Mouse (Mus musculus) heart, adult 2 months (tissue): ENCODE results near the gene Ern1.

Experiments
- CTCF ChIP-seq: fragments of 200-600 bp; IDR thresholded peaks from 2 replicates; pipeline ENCODE4 v1.8.1; 2022; ENCODE audit warnings: antibody characterized with exemption, mild to moderate bottlenecking, moderate library complexity
- POLR2A ChIP-seq: fragments of 200-500 bp; IDR thresholded peaks from 2 replicates; pipeline ENCODE4 v1.6.1; 2011; ENCODE audit warnings: mild to moderate bottlenecking, low read depth, low read length, control low read depth; ENCODE audit not compliant: insufficient read depth

DNA sequence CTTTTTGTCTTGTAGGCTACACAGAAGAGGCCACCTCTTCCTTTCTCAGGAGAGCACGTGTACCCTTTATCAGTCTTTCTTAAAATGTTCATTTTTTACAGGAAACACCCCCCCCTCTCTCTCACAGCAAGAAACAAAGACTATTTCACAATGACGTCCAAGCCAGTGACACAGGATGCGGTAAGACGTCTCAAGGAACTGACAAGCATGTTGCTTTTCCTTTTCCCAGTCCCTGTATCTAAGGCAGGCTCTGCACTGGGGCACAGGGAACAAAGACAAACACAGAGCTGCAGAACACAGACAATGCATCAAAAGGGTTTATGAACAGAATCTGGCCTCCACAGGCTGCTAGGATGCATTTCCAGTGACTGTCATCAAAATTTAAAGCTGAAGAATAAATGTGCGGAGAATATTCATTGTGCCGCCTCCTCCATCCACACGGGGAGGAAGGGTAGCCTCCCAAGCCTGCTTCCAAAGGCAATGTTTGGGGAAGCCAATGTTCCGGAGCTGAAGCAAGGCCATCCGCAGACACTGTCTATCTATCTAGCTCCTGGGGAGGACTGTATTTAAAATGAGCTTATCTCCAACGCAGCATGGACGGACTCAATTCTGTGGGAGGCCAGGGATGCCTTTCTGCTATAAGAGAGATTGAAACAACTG is 48.7 kb upstream of the Ern1 start:
- TF ChIP-seq CTCF (no peak), POLR2A (no peak)
